Mouse (Mus musculus) neural tube, embryonic 12.5 days (tissue): ENCODE measurements around the gene Rpl27. TPM values are rescaled to one million over a fixed set of nuclear protein-coding genes. Genes with fewer than 3 reads are reported as not detected.
"Not testable (repeated sequence)": the region's sequence is repeated elsewhere in the genome, so short reads cannot be mapped to it uniquely, and the experiment has no call there.

Source experiments
- ATAC-seq: fragments of 200-750 bp; cut with Nextera tagmentation; 2 replicates; pipeline ENCODE4 v1.8.0; 2017; ENCODE audit warnings: low read depth, mild to moderate bottlenecking, moderate TSS enrichment, moderate library complexity; ENCODE audit not compliant: low FRiP score
- H3K27ac ChIP-seq: fragments of 300-500 bp; sonication (generic); 2 replicates; pipeline ENCODE4 v1.5.1; 2016
- H3K27me3 ChIP-seq: fragments of 300-500 bp; sonication (generic); replicated peaks from 2 replicates; pipeline ENCODE4 v1.6.1; 2016; ENCODE audit warnings: mild to moderate bottlenecking
- H3K36me3 ChIP-seq: fragments of 300-500 bp; sonication (generic); 2 replicates; pipeline ENCODE4 v1.6.1; 2016; ENCODE audit warnings: mild to moderate bottlenecking
- H3K4me1 ChIP-seq: fragments of 300-500 bp; sonication (generic); 2 replicates; pipeline ENCODE4 v1.6.1; 2016
- H3K4me2 ChIP-seq: fragments of 300-500 bp; sonication (generic); replicated peaks from 2 replicates; pipeline ENCODE4 v1.6.1; 2016; ENCODE audit warnings: mild to moderate bottlenecking
- H3K4me3 ChIP-seq: fragments of 300-500 bp; sonication (generic); 2 replicates; pipeline ENCODE4 v1.5.1; 2016
- H3K9ac ChIP-seq: fragments of 300-500 bp; sonication (generic); 2 replicates; pipeline ENCODE4 v1.6.1; 2016; ENCODE audit warnings: mild to moderate bottlenecking
- H3K9me3 ChIP-seq: fragments of 300-500 bp; sonication (generic); 2 replicates; pipeline ENCODE4 v1.6.1; 2016; ENCODE audit warnings: mild to moderate bottlenecking
- WGBS: fragments of 180-500 bp; shearing (Covaris S2); methylation state at CpG from one replicate; pipeline ENCODE4 v1.1.7; 2016; 5-methylcytosine and 5-hydroxymethylcytosine counted together
- polyA plus RNA-seq: library from polyadenylated mRNA; unstranded; fragments of >200 nt; fragmentation: Nextera tagmentation; extraction: Ambion mirVana; gene quantifications from 2 replicates; pipeline ENCODE4 v1.2.1, GENCODE M21; 2016

Rpl27 gene
- polyA plus RNA-seq, 1 experiment from 2014 or later, result 327 TPM

DNA sequence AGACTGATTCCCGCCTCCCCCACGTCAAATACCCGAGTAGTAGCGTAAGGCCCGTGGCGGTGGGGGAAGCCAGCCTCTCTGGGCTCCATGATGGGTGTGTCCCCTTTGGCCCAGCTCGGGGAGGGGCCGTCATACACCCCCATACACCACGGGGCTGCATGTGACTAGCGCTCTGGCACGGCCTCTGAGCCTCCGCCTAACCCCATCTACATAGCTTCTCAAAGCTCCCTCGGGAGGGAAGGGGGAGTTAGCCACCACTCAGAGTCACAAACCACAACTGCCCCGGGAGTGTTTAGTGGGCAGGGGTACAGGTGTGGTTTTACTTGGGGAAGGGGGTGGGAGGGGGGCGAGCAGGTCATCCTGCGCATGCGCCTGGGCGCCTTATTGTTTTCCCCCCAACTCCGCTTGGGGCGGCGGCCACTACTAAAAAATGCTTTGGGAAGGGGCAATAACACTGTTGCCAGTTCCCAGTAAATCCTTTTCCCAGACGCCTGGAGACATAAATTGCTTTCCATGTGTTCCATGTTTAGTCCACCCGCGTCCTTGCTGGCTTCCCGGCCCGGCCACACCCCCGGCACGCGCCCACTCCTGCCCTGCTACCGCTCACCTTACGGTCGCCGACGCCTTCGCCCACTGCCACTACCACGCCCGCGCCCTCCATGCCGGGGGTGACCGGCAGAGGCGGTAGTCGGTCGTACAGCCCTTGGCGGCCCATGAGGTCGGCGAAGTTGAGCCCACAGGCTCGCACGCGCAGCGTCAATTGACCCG is 23.2 kb downstream of the Rpl27 start:
- under 1% methylated on average over 51 of the region's 51 CpGs for WGBS
- Histone ChIP-seq H3K9me3 (no peaks in the 10 kb centered on the region), H3K36me3 (peaks cover 24% of the 10 kb centered on the region), H3K27ac (peak overlapping the region; percentile 66), H3K9ac (peak overlapping the region; percentile 78), H3K4me2 (peak overlapping the region; percentile 90), H3K4me3 (peak overlapping the region; percentile 85), H3K27me3 (no peaks in the 10 kb centered on the region), H3K4me1 (peaks cover 54% of the 10 kb centered on the region)
- ATAC-seq, result peak; percentile 25

DNA sequence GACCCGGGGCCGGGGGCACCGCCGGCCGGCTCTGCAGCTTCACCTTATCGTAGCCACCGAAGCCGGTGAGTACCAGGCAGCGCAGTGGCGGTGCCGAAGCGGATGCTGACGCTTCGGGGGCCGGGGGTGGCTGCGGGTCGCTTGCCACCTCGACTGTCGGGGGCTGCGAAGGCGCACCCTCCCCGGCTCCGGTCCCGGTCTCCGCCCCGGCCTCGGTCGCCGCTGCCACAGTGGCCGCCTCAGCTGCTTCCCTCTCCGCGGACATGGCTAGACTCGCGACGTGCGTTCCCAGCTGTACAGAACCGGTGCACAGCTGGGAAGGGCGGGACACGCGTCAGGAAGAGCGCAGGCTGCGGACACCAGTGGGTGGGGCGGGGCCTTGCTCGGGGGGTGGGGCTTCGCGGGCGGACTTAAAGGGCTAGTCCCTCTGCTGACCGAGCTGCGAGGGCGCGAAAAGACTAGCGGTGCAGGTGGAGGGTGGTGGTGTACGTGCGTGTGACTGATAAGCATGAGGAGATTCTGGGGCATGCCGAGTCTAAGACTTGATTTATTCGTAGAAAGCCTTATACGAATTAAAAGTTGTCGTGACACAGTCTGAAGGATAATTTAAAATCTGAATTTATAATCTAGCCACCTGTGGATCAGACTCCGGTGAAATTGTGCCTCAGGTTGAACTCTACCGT is 23.9 kb downstream of the Rpl27 start, which contains the start of gene Vat1:
TSS of gene Vat1 (minus strand) at position 362 of the 683 bp plus-strand sequence.
- H3K4me1 ChIP-seq, result peaks cover 57% of the 10 kb centered on the region
- H3K4me3 ChIP-seq, result peak within 1 kb of the TSS; percentile 85
- peaks cover 23% of the 10 kb centered on the region for H3K36me3 ChIP-seq
- H3K9ac ChIP-seq, result peak within 1 kb of the TSS; percentile 78
- WGBS, result 2% methylated on average over 60 of the region's 60 CpGs
- H3K27me3 ChIP-seq, result no peaks in the 10 kb centered on the region
- ATAC-seq, result peak; percentile 60; the same call in 1 of the 2 replicates
- H3K4me2 ChIP-seq, result peak within 1 kb of the TSS; percentile 90
- no peaks in the 10 kb centered on the region for H3K9me3 ChIP-seq
- peak within 1 kb of the TSS; percentile 66 for H3K27ac ChIP-seq

GRCm38 (mm10) chr11:101466552-101466950 is 24.5 kb downstream of the Rpl27 start:
- Histone ChIP-seq H3K4me3 (peak overlapping the region; percentile 85), H3K4me2 (peak overlapping the region; percentile 90), H3K36me3 (peaks cover 23% of the 10 kb centered on the region), H3K4me1 (peaks cover 62% of the 10 kb centered on the region)
- not testable (repeated sequence) for H3K9ac ChIP-seq, H3K27ac ChIP-seq, ATAC-seq, H3K27me3 ChIP-seq, H3K9me3 ChIP-seq
- 68% methylated on average over 5 of the region's 5 CpGs for WGBS

- Histone ChIP-seq H3K4me3 (peak overlapping the region; percentile 85), H3K36me3 (peaks cover 14% of the 10 kb centered on the region; the same call in 1 of the 2 replicates), H3K9me3 (no peaks in the 10 kb centered on the region), H3K4me2 (peak overlapping the region; percentile 90), H3K27me3 (no peaks in the 10 kb centered on the region), H3K27ac (peak overlapping the region; percentile 82), H3K9ac (peak overlapping the region; percentile 86), H3K4me1 (peaks cover 66% of the 10 kb centered on the region)
- peak; percentile 56 for ATAC-seq
- under 1% methylated on average over 54 of the region's 54 CpGs for WGBS
Observed at GRCm38 (mm10) chr11:101467477-101468262, 25.6 kb downstream of the Rpl27 start.

DNA sequence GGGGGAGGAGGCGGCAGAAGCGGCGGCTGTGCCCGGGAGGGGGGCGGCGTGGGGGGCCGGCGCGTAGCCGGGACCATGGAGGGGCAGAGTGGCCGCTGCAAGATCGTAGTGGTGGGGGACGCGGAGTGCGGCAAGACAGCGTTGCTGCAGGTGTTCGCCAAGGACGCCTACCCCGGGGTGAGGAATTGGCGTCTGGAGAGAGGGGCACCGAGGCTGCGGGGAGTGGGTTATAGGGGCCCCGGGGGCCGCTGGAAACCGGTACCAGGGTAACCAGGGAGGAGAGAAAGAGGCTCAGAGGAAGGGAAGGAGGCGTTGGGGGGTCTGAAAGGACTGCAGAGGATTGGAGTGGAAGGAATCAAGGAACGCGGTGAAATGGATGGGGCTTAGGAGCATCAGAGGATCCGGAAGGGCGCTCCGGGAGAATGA is 26.2 kb downstream of the Rpl27 start:
- Histone ChIP-seq H3K4me1 (peaks cover 64% of the 10 kb centered on the region), H3K9me3 (no peaks in the 10 kb centered on the region), H3K4me3 (peak overlapping the region; percentile 85), H3K36me3 (peaks cover 13% of the 10 kb centered on the region; the same call in 1 of the 2 replicates), H3K9ac (peak overlapping the region; percentile 86), H3K27me3 (no peaks in the 10 kb centered on the region), H3K4me2 (peak overlapping the region; percentile 90), H3K27ac (peak overlapping the region; percentile 82)
- WGBS, result under 1% methylated on average over 30 of the region's 31 CpGs
- peak; percentile 37; the same call in 1 of the 2 replicates for ATAC-seq

DNA sequence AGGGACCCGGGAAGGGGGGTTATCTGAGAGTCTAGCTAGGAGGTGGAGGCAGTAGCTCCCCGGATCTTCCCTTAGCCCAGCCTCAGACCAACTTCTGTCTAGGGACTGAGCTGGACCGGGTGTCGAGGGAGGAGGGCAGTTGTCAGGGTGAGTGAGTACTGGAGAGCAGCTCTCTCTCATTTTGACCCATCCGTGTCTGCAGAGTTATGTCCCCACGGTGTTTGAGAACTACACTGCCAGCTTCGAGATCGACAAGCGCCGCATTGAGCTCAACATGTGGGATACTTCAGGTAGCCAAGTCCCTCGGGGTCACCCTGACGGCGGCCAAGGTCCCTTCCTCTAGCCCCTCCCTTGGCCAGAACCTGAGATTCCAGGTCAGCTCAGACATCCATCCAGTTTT is 26.6 kb downstream of the Rpl27 start:
- H3K36me3 ChIP-seq, result peaks cover 13% of the 10 kb centered on the region; the same call in 1 of the 2 replicates
- H3K9me3 ChIP-seq, result no peaks in the 10 kb centered on the region
- 3% methylated on average over 13 of the region's 13 CpGs for WGBS
- peak overlapping the region; percentile 85 for H3K4me3 ChIP-seq
- ATAC-seq, result no peak
- no peaks in the 10 kb centered on the region for H3K27me3 ChIP-seq
- peak overlapping the region; percentile 86 for H3K9ac ChIP-seq
- H3K27ac ChIP-seq, result peak overlapping the region; percentile 82; the same call in 1 of the 2 replicates
- H3K4me1 ChIP-seq, result peaks cover 60% of the 10 kb centered on the region
- peak overlapping the region; percentile 90 for H3K4me2 ChIP-seq

DNA sequence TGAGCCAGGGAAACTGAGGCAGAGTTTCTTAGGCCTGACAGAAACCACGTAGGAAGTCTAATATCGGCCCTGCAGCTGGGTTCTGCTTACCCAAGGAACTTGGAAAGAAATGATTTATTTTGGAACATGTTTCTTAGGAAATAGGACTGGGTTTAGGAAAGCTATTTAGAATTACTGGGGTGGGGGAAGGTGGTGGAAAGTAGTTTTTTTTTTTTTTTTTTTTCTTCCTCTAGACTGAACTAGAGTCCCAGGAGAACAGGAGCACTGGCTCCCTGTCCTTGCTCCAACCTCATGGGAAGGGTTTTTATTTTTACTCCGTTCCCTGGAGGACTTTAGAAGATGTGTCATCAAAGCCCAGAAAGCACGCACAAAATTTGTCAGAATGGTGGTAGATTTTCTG is 27.1 kb downstream of the Rpl27 start:
- 61% methylated on average over 4 of the region's 4 CpGs for WGBS
- no peak for ATAC-seq
- Histone ChIP-seq H3K4me3 (peak overlapping the region; percentile 85), H3K27ac (no peak overlapping the region), H3K27me3 (no peaks in the 10 kb centered on the region), H3K9me3 (no peaks in the 10 kb centered on the region), H3K4me2 (peak overlapping the region; percentile 90), H3K9ac (peak overlapping the region; percentile 86), H3K36me3 (peaks cover 13% of the 10 kb centered on the region; the same call in 1 of the 2 replicates), H3K4me1 (peaks cover 56% of the 10 kb centered on the region)

GRCm38 (mm10) chr11:101470206-101470605 is 28.1 kb downstream of the Rpl27 start:
- Histone ChIP-seq H3K4me2 (peak overlapping the region; percentile 51), H3K9me3 (no peaks in the 10 kb centered on the region), H3K36me3 (peaks cover 13% of the 10 kb centered on the region; the same call in 1 of the 2 replicates), H3K4me3 (no peak overlapping the region), H3K4me1 (peaks cover 45% of the 10 kb centered on the region), H3K27me3 (no peaks in the 10 kb centered on the region), H3K27ac (no peak overlapping the region), H3K9ac (no peak overlapping the region)
- ATAC-seq, result no peak
- 22% methylated on average over 7 of the region's 7 CpGs for WGBS

DNA sequence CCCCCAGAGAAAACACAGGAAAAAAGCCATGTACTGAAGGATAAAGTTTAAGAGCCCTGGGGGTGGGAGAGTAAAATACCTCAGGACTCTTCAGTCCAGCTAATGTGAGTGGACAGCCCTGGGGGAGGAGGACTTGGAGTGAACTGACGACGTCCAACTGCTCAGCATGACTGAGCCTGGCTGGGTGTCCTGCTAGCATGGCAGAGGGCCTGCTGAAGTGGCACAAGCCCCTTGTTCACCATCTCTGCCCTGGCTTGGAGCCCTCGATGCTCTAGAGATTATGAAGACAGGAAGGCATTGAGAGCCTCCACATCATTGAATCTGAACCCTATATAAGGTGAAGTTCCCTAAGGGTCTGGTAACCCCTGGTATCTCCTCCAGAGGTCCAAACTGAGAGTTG is 29.8 kb downstream of the Rpl27 start:
- Histone ChIP-seq H3K4me3 (no peak overlapping the region), H3K36me3 (peaks cover 13% of the 10 kb centered on the region; the same call in 1 of the 2 replicates), H3K9me3 (no peaks in the 10 kb centered on the region), H3K4me2 (peak overlapping the region; percentile 7; the same call in 1 of the 2 replicates), H3K27me3 (no peaks in the 10 kb centered on the region), H3K4me1 (peaks cover 40% of the 10 kb centered on the region), H3K27ac (no peak overlapping the region), H3K9ac (no peak overlapping the region)
- 68% methylated on average over 3 of the region's 3 CpGs for WGBS
- ATAC-seq, result no peak

- no peaks in the 10 kb centered on the region for H3K27me3 ChIP-seq
- peak overlapping the region; percentile 7; the same call in 1 of the 2 replicates for H3K4me2 ChIP-seq
- no peaks in the 10 kb centered on the region for H3K9me3 ChIP-seq
- 49% methylated on average over 7 of the region's 7 CpGs for WGBS
- H3K4me3 ChIP-seq, result no peak overlapping the region
- H3K36me3 ChIP-seq, result peaks cover 13% of the 10 kb centered on the region; the same call in 1 of the 2 replicates
- H3K4me1 ChIP-seq, result peaks cover 42% of the 10 kb centered on the region
- H3K27ac ChIP-seq, result no peak overlapping the region
- no peak for ATAC-seq
- no peak overlapping the region for H3K9ac ChIP-seq
Observed at GRCm38 (mm10) chr11:101472336-101472735, 30.2 kb downstream of the Rpl27 start.

- H3K4me1 ChIP-seq, result peaks cover 47% of the 10 kb centered on the region
- not testable (repeated sequence) for H3K27me3 ChIP-seq, H3K4me2 ChIP-seq, ATAC-seq, H3K4me3 ChIP-seq, H3K27ac ChIP-seq, H3K9me3 ChIP-seq, H3K9ac ChIP-seq
- WGBS, result 89% methylated on average over 1 of the region's 1 CpGs
- peaks cover 13% of the 10 kb centered on the region; the same call in 1 of the 2 replicates for H3K36me3 ChIP-seq
Observed at GRCm38 (mm10) chr11:101473686-101474085, 31.6 kb downstream of the Rpl27 start.
